Mouse (Mus musculus) mammary gland, adult 2 months (tissue): ENCODE results near the gene Cds1. TPM values are rescaled to one million over a fixed set of nuclear protein-coding genes. Genes with fewer than 3 reads are reported as not detected.

Experiments
- polyA plus RNA-seq: library from polyadenylated mRNA; depleted of rRNA; stranded (reverse); fragments of >200 nt; gene quantifications from 2 replicates; pipeline ENCODE4 v1.2.3, GENCODE M21; 2012; ENCODE audit warnings: low replicate concordance; rRNA removed

Gene Cds1
- 6.2 and 14.8 TPM in 2 replicates for polyA plus RNA-seq

DNA sequence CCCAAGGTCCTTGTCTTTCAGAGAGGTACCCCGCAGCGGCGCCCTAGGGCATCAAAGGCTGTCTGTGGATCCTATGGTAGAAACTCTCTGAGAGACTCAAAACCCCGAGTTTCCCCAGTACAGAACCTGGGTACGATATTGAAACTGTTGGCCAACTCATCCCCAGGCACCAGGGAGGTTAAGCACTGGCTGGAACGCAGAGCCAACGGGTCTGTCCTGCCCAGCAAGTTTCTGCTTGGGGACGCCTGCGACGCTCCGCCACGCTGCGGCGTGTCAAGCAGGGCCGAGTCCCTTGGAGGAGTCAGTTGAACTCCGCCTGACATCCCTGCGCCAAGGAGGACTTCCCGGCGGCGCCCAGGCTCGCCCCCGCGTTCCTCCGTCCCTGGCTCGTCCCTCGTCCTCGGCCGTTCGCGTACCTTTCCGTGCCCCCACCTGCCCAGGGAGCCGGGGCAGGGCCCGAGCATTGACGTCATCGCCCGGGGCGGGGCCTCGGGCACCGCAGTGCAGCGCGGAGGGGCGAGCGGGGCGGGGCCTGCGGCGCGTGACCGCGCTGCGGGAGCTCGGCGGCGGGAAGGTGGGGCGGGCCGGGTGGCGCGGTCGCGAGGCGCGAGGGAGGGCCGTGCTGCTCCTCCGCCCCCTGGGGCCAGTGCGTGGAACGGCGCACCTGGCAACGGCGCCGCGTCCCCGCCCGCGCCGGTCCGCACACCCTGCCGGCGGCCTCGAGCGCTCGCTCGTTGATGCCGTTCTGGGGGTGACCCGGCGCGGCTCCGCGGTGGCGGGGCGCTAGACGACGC is at the start of gene Cds1:
Gene Cds1, plus strand, starts transcription at position 577 of the 794 bp plus-strand sequence.

Other genes with a start within 250 kb of the Cds1 start
- 0.06 and 0.27 TPM in 2 replicates for gene Nkx6-1, start 100.1 kb upstream of the Cds1 start, polyA plus RNA-seq